Mouse (Mus musculus): ENCODE data around the gene Nudt6. TPM values are rescaled to one million over a fixed set of nuclear protein-coding genes. Genes with fewer than 3 reads are reported as not detected.

The Nudt6 gene
- polyA plus RNA-seq, 1 experiment from 2014 or later, result 3.3 TPM

DNA sequence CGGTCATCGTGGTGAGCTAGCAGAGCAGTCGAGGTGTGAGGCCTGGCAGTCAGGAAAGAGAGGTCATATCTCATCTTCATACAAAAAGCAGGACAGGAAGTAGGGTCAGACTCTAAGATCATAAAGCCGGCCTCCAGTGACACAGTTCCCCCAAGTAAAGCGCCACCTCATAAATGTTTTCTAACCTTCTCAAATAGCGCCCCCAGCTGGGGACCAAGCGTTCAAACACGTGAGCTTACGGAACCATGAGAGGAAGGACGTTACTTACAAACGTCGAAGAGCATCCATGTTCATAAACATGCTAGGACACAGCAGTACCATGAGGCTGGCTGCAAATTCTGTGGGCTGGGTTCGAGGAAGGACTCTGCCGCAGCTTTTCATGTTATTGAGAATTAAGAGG, 40.8 kb downstream of the Nudt6 start:
- Histone ChIP-seq H3K9me3 (no peaks in the 10 kb centered on the region), H3K9ac (no peak overlapping the region), H3K36me3 (replicated peaks) (no peaks in the 10 kb centered on the region), H3K4me1 (no peaks in the 10 kb centered on the region), H3K4me2 (no peak overlapping the region), H3K4me3 (replicated peaks) (no peak overlapping the region), H3K27me3 (no peaks in the 10 kb centered on the region), H3K27ac (no peak overlapping the region)
- 83% methylated on average over 14 of the region's 14 CpGs for WGBS
- ATAC-seq (ENCODE audit: low FRiP score), result no peak

DNA sequence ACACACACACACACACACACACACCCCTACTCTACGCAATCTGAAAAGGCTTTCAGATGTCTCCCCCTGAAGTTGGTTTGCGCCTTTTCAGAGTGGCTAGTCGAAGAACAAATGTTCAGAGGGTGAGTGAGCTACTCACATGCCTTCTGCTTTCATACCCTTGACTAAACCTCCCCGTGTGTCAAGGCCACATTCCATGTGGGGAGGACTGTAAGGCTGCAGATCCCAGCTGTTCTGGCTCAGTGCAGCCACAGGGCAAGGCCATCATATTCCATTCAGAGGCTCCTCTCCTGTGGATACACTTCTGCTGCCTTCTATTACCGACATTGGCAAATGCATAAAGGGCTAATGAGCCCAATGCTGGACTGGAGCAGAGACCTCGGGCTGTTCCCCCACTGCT, 41.6 kb downstream of the Nudt6 start:
- Histone ChIP-seq H3K4me3 (replicated peaks) (no peak overlapping the region), H3K9me3 (no peaks in the 10 kb centered on the region), H3K27ac (no peak overlapping the region)

GRCm38 (mm10) chr3:37377926-37378325, 42.1 kb downstream of the Nudt6 start:
- no peak overlapping the region for H3K27ac ChIP-seq
- 82% methylated on average over 6 of the region's 6 CpGs for WGBS
- no peak overlapping the region for H3K9ac ChIP-seq
- H3K4me3 ChIP-seq (replicated peaks), result no peak overlapping the region
- H3K4me1 ChIP-seq, result no peaks in the 10 kb centered on the region
- no peaks in the 10 kb centered on the region for H3K36me3 ChIP-seq (replicated peaks)
- H3K4me2 ChIP-seq, result no peak overlapping the region
- H3K27me3 ChIP-seq, result no peaks in the 10 kb centered on the region
- ATAC-seq (ENCODE audit: low FRiP score), result no peak
- no peaks in the 10 kb centered on the region for H3K9me3 ChIP-seq

More for the DNA sequence above, 41.6 kb downstream of the Nudt6 start:
- Histone ChIP-seq H3K4me2 (no peak overlapping the region), H3K27me3 (no peaks in the 10 kb centered on the region), H3K36me3 (replicated peaks) (no peaks in the 10 kb centered on the region), H3K4me1 (no peaks in the 10 kb centered on the region), H3K9ac (no peak overlapping the region)
- no peak for ATAC-seq (ENCODE audit: low FRiP score)
- 78% methylated on average over 6 of the region's 6 CpGs for WGBS

GRCm38 (mm10) chr3:37373712-37374111, 46.3 kb downstream of the Nudt6 start:
- no peak overlapping the region for H3K4me2 ChIP-seq
- no peaks in the 10 kb centered on the region for H3K4me1 ChIP-seq
- no peak overlapping the region for H3K27ac ChIP-seq
- ATAC-seq (ENCODE audit: low FRiP score), result no peak
- no peaks in the 10 kb centered on the region for H3K9me3 ChIP-seq
- no peaks in the 10 kb centered on the region for H3K27me3 ChIP-seq
- H3K4me3 ChIP-seq (replicated peaks), result no peak overlapping the region
- no peak overlapping the region for H3K9ac ChIP-seq
- WGBS, result 91% methylated on average over 11 of the region's 11 CpGs
- no peaks in the 10 kb centered on the region for H3K36me3 ChIP-seq (replicated peaks)

- Histone ChIP-seq H3K4me1 (no peaks in the 10 kb centered on the region), H3K9ac (no peak overlapping the region), H3K36me3 (replicated peaks) (no peaks in the 10 kb centered on the region), H3K27me3 (no peaks in the 10 kb centered on the region), H3K4me3 (replicated peaks) (no peak overlapping the region), H3K4me2 (no peak overlapping the region), H3K27ac (no peak overlapping the region), H3K9me3 (no peaks in the 10 kb centered on the region)
- WGBS, result 83% methylated on average over 4 of the region's 4 CpGs
- no peak for ATAC-seq (ENCODE audit: low FRiP score)
Measured at GRCm38 (mm10) chr3:37370407-37370806, 49.6 kb downstream of the Nudt6 start.

GRCm38 (mm10) chr3:37366381-37367053, 53.5 kb downstream of the Nudt6 start:
- no peak for ATAC-seq (ENCODE audit: low FRiP score)
- no peaks in the 10 kb centered on the region for H3K27me3 ChIP-seq
- no peak overlapping the region for H3K27ac ChIP-seq
- H3K4me3 ChIP-seq (replicated peaks), result no peak overlapping the region
- H3K4me1 ChIP-seq, result no peaks in the 10 kb centered on the region
- H3K4me2 ChIP-seq, result no peak overlapping the region
- no peaks in the 10 kb centered on the region for H3K36me3 ChIP-seq (replicated peaks)
- H3K9me3 ChIP-seq, result no peaks in the 10 kb centered on the region
- H3K9ac ChIP-seq, result no peak overlapping the region
- 69% methylated on average over 4 of the region's 4 CpGs for WGBS

DNA sequence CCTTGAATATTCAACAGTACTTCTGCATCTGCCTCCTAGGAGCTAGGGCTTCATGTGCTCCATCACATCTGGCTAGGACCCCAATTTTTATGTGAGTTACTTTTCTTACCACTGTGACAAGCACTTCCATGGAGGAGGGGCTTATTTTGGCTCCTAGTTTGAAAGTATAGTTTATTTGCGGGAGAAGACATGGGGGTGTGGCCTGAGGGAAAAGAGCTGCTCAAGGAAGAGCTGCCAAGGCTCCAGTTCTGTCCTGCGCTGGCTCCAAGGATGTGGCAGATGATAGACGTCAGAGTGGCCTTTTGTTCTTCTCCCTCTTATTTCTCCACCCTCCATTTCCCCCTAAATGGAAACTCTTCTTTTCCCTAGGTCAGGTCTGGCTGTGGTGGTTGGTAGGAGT, 54.0 kb downstream of the Nudt6 start:
- Histone ChIP-seq H3K27me3 (no peaks in the 10 kb centered on the region), H3K9ac (no peak overlapping the region), H3K36me3 (replicated peaks) (no peaks in the 10 kb centered on the region), H3K27ac (no peak overlapping the region), H3K4me2 (no peak overlapping the region), H3K4me3 (replicated peaks) (no peak overlapping the region), H3K9me3 (no peaks in the 10 kb centered on the region), H3K4me1 (no peaks in the 10 kb centered on the region)
- WGBS, result 62% methylated on average over 3 of the region's 3 CpGs
- ATAC-seq (ENCODE audit: low FRiP score), result no peak

DNA sequence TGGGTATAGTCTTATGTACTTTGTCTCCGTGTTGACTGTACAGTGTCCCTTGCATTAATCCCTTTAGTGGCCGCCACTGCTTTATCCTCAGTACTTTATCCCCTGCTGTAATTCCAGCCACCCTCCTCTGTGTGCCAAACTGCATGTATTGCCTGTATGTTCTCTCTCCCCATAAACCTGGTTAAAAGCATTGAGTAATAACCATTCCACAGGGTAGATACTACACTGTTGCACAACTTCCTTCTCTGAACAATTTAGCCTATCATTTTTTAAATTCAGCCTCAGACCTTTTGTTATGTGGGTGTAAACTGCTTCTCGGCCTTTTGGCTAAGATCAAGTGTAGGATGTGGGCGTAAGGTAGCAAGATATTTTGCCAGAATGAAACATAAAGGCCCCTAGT, 54.9 kb downstream of the Nudt6 start:
- ATAC-seq (ENCODE audit: low FRiP score), result no peak
- no peaks in the 10 kb centered on the region for H3K9me3 ChIP-seq

GRCm38 (mm10) chr3:37360729-37361128, 59.3 kb downstream of the Nudt6 start:
- 84% methylated on average over 9 of the region's 9 CpGs for WGBS

More for the DNA sequence above, 54.9 kb downstream of the Nudt6 start:
- H3K4me2 ChIP-seq, result no peak overlapping the region
- WGBS, result 73% methylated on average over 4 of the region's 4 CpGs
- H3K36me3 ChIP-seq (replicated peaks), result no peaks in the 10 kb centered on the region
- H3K27ac ChIP-seq, result no peak overlapping the region
- no peak overlapping the region for H3K9ac ChIP-seq
- no peak overlapping the region for H3K4me3 ChIP-seq (replicated peaks)
- no peaks in the 10 kb centered on the region for H3K27me3 ChIP-seq
- no peaks in the 10 kb centered on the region for H3K4me1 ChIP-seq

More at GRCm38 (mm10) chr3:37360729-37361128, 59.3 kb downstream of the Nudt6 start:
- Histone ChIP-seq H3K27ac (no peak overlapping the region), H3K9me3 (no peaks in the 10 kb centered on the region), H3K4me1 (no peaks in the 10 kb centered on the region), H3K4me2 (no peak overlapping the region), H3K4me3 (replicated peaks) (no peak overlapping the region), H3K36me3 (replicated peaks) (no peaks in the 10 kb centered on the region), H3K27me3 (no peaks in the 10 kb centered on the region), H3K9ac (no peak overlapping the region)
- ATAC-seq (ENCODE audit: low FRiP score), result no peak

Other genes starting within 250 kb of the Nudt6 start
- not detected in 2 replicates for gene Il21, start 187.6 kb downstream of the Nudt6 start, polyA plus RNA-seq (2016; fragmentation: Nextera tagmentation; extraction: Ambion mirVana)
- gene Bbs12, start 107.7 kb downstream of the Nudt6 start, polyA plus RNA-seq (2016; fragmentation: Nextera tagmentation; extraction: Ambion mirVana), result 7.1 and 8.0 TPM in 2 replicates
- 2.1 and 2.9 TPM in 2 replicates for gene Cetn4, start 107.5 kb downstream of the Nudt6 start, polyA plus RNA-seq (2016; fragmentation: Nextera tagmentation; extraction: Ambion mirVana)
- 0.65 and 0.66 TPM in 2 replicates for gene Fgf2, start 71.9 kb downstream of the Nudt6 start, polyA plus RNA-seq (2016; fragmentation: Nextera tagmentation; extraction: Ambion mirVana)
- 44.8 and 48.9 TPM in 2 replicates for gene Spata5, start 315 bp downstream of the Nudt6 start, polyA plus RNA-seq (2016; fragmentation: Nextera tagmentation; extraction: Ambion mirVana)
- 13.5 and 13.7 TPM in 2 replicates for gene Spry1, start 219.7 kb upstream of the Nudt6 start, polyA plus RNA-seq (2016; fragmentation: Nextera tagmentation; extraction: Ambion mirVana)

Data from forebrain, embryonic 12.5 days (tissue).